28 mouse cellular contexts compared by ENCODE assay signal in the genomic region with DNA sequence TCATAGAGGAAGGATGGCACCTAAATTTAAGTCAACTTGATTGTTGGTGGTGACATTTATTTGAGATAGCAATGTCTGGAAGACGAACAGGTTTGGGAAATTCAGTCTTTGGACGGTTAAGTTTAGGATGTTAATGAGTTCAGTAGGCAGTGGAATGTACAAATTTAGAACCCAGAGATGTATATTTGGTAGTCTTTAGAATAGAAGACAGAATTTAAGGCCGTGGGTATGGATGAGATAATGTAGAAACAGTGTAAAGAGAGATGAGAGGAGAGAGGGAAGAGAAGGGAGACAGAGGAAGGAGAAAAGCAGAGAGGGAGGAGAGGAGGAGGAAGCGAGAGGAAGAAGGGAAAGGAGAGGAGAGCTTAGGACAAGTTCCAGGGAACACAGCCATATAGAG. TPM values are rescaled to one million over a fixed set of nuclear protein-coding genes. Genes with fewer than 3 reads are reported as not detected.
"Had no signal": no experiment of that assay in that cellular context is flagged by ENCODE, and none has a peak within 500 bp of the region (broad histone marks: within the 10 kb centered on the region; RNA-seq: fewer than 3 reads in every experiment).

No protein-coding gene starts in this region.

- H3K9me3 ChIP-seq: heart, embryonic 13.5 days; heart, embryonic 15.5 days; hindbrain, embryonic 13.5 days; hindbrain, embryonic 15.5 days; kidney, embryonic 15.5 days; liver, embryonic 13.5 days; liver, embryonic 15.5 days had no signal

- ATAC-seq: hindbrain, postnatal 0 days; intestine, embryonic 16.5 days had no signal

- H3K4me3 ChIP-seq: gastrocnemius, adult 2 months; heart, embryonic 13.5 days; heart, embryonic 15.5 days; hindbrain, embryonic 13.5 days; hindbrain, embryonic 15.5 days; kidney, embryonic 15.5 days; layer of hippocampus, adult 2 months; liver, embryonic 13.5 days; liver, embryonic 15.5 days had no signal

- H3K4me2 ChIP-seq: heart, embryonic 11.5 days; heart, embryonic 13.5 days; heart, embryonic 15.5 days; hindbrain, embryonic 13.5 days; hindbrain, embryonic 15.5 days; kidney, embryonic 15.5 days; liver, embryonic 11.5 days; liver, embryonic 13.5 days; liver, embryonic 15.5 days had no signal

- H3K4me1 ChIP-seq: heart, embryonic 15.5 days; hindbrain, embryonic 15.5 days; liver, embryonic 13.5 days; liver, embryonic 15.5 days had no signal

- H3K9ac ChIP-seq: heart, embryonic 13.5 days; heart, embryonic 15.5 days; hindbrain, embryonic 13.5 days; hindbrain, embryonic 15.5 days; kidney, embryonic 15.5 days; liver, embryonic 13.5 days; liver, embryonic 15.5 days had no signal

- DNase-seq: gastrocnemius, adult 2 months; gastrocnemius, postnatal 10 days; gastrocnemius, postnatal 25 days; heart, adult 18-20 months; heart, postnatal 14 days; heart, postnatal 36 days; kidney, adult 11 months; kidney, adult 2 months; kidney, adult 9 months; liver; liver, embryonic 13.5 days had no signal

- H3K27me3 ChIP-seq: heart, embryonic 15.5 days; hindbrain, embryonic 13.5 days; hindbrain, embryonic 15.5 days; kidney, embryonic 15.5 days; liver, embryonic 13.5 days; liver, embryonic 15.5 days had no signal

- H3K27ac ChIP-seq: gastrocnemius, adult 2 months; heart, embryonic 13.5 days; heart, embryonic 15.5 days; hindbrain, embryonic 13.5 days; hindbrain, embryonic 15.5 days; hindbrain, postnatal 0 days; kidney, embryonic 15.5 days; kidney, postnatal 0 days; layer of hippocampus, adult 2 months; liver, embryonic 13.5 days; liver, embryonic 15.5 days had no signal

- H3K36me3 ChIP-seq: heart, embryonic 13.5 days; heart, embryonic 15.5 days; hindbrain, embryonic 13.5 days; hindbrain, embryonic 15.5 days; kidney, embryonic 15.5 days; liver, embryonic 13.5 days; liver, embryonic 15.5 days had no signal

RNA-seq across cellular contexts. Expression of a gene that starts 12.8 kb away (rescaled TPM):
- total RNA-seq: gastrocnemius, adult 2 months; gastrocnemius, postnatal 10 days; gastrocnemius, postnatal 25 days; gastrocnemius, postnatal 4 days; granulocyte monocyte progenitor cell, adult 5-6 weeks; heart, adult 18-20 months; heart, adult 8-10 months; heart, postnatal 14 days; heart, postnatal 36 days; hematopoietic stem cell, adult 5-6 weeks had no signal
- polyA plus RNA-seq: heart, embryonic 11.5 days; heart, postnatal 0 days; intestine, embryonic 16.5 days; liver, embryonic 11.5 days; liver, embryonic 13.5 days; liver, embryonic 15.5 days had no signal
